In genomic region chr2:165993173-165993900, GRCm38 (mm10) we compare ENCODE assay signal across 8 mouse cellular contexts. TPM values are rescaled to one million over a fixed set of nuclear protein-coding genes. Genes with fewer than 3 reads are reported as not detected.
DNase-seq lines count a peak whose midpoint lies in the region; ATAC-seq and TF ChIP-seq lines count a peak whose summit lies in the region.

No protein-coding gene starts in this region.

- peak overlapping the region; percentile 94 for H3K4me2 ChIP-seq in kidney, postnatal 0 days (ENCODE audit: low read length)
- peak overlapping the region; percentile 90 for H3K4me2 ChIP-seq in embryonic facial prominence, embryonic 11.5 days (ENCODE audit: low read depth, low read length)
- H3K4me2 ChIP-seq in hindbrain, embryonic 16.5 days (ENCODE audit: low read length), result peak overlapping the region; percentile 86

- peaks cover 3% of the 10 kb centered on the region; the same call in 1 of the 2 replicates for H3K4me1 ChIP-seq in kidney, postnatal 0 days (replicated peaks; ENCODE audit: insufficient read depth, low read length)
- H3K4me1 ChIP-seq in G1E (ENCODE audit: insufficient read depth, low read depth, low read length), result peaks cover 17% of the 10 kb centered on the region
- H3K4me1 ChIP-seq in embryonic facial prominence, embryonic 11.5 days (ENCODE audit: control insufficient read depth, insufficient read depth, low read length), result peaks cover 4% of the 10 kb centered on the region; the same call in 1 of the 2 replicates
- H3K4me1 ChIP-seq in hindbrain, embryonic 16.5 days (ENCODE audit: control insufficient read depth, insufficient read depth, low read depth, low read length), result peaks cover 6% of the 10 kb centered on the region

- no peaks in the 10 kb centered on the region for H3K9me3 ChIP-seq in kidney, postnatal 0 days (replicated peaks; ENCODE audit: low read length)
- no peaks in the 10 kb centered on the region for H3K9me3 ChIP-seq in G1E (replicated peaks)
- no peaks in the 10 kb centered on the region for H3K9me3 ChIP-seq in embryonic facial prominence, embryonic 11.5 days (replicated peaks; ENCODE audit: control insufficient read depth, low read length)
- H3K9me3 ChIP-seq in hindbrain, embryonic 16.5 days (ENCODE audit: control insufficient read depth, low read length), result no peaks in the 10 kb centered on the region

- TF ChIP-seq CTCF in kidney, postnatal 0 days (IDR thresholded peaks at IDR 0.05; ENCODE audit: low read depth), result no peak
- TF ChIP-seq CTCF in G1E (IDR thresholded peaks at IDR 0.05; ENCODE audit: low read depth, low read length), result no peak

- H3K9ac ChIP-seq in kidney, postnatal 0 days (ENCODE audit: low read depth, low read length), result peak overlapping the region; percentile 95
- peak overlapping the region; percentile 92 for H3K9ac ChIP-seq in embryonic facial prominence, embryonic 11.5 days (replicated peaks; ENCODE audit: low read length)
- H3K9ac ChIP-seq in hindbrain, embryonic 16.5 days (ENCODE audit: low read depth, low read length), result peak overlapping the region; percentile 95

- H3K27me3 ChIP-seq in kidney, postnatal 0 days (ENCODE audit: insufficient read depth, low read length), result no peaks in the 10 kb centered on the region
- H3K27me3 ChIP-seq in G1E (ENCODE audit: insufficient read depth, low read length), result peaks cover 12% of the 10 kb centered on the region
- no peaks in the 10 kb centered on the region for H3K27me3 ChIP-seq in embryonic facial prominence, embryonic 11.5 days (ENCODE audit: control insufficient read depth, insufficient read depth, low read length)
- no peaks in the 10 kb centered on the region for H3K27me3 ChIP-seq in hindbrain, embryonic 16.5 days (replicated peaks; ENCODE audit: control insufficient read depth, insufficient read depth, low read length)

- no peak; the same call in 1 of the 2 replicates for ATAC-seq in kidney, postnatal 0 days (replicated peaks; ENCODE audit: low FRiP score, low read depth)
- ATAC-seq in G1E (ENCODE audit: extremely low read depth, insufficient number of reproducible peaks, low FRiP score, poor library complexity, severe bottlenecking), result no peak
- peak; percentile 73 for ATAC-seq in embryonic facial prominence, embryonic 11.5 days (replicated peaks; ENCODE audit: insufficient number of reproducible peaks, low FRiP score, low TSS enrichment, low read depth)
- ATAC-seq in hindbrain, embryonic 16.5 days, result peak; percentile 56
- ATAC-seq in megakaryocyte progenitor cell, adult 5-6 weeks (replicated peaks; ENCODE audit: poor library complexity), result peak; percentile 17

- intact Hi-C loops in left cerebral cortex, postnatal 10 days (cut with DNase I), result loop anchor here (5.0 kb wide), 1 partner anchor 34 kb away; no protein-coding TSS in a partner anchor

- no peak for DNase-seq in kidney, postnatal 0 days (ENCODE audit: low spot score)
- DNase-seq in kidney, postnatal 25 days, result no peak
- DNase-seq in G1E (ENCODE audit: low spot score), result peak; percentile 14
- peak; percentile 28 for DNase-seq in embryonic facial prominence, embryonic 11.5 days (ENCODE audit: low spot score)
- DNase-seq in thymus, postnatal 4 days, result peak; percentile 65
- DNase-seq in left cerebral cortex, postnatal 10 days (ENCODE audit: extremely low spot score in 1 of 2, low spot score in 2 of 2), result no peak

- H3K4me3 ChIP-seq in kidney, postnatal 0 days (replicated peaks; ENCODE audit: low read depth, low read length), result peak overlapping the region; percentile 88
- peak overlapping the region; percentile 91 for H3K4me3 ChIP-seq in G1E (ENCODE audit: low read depth, low read length)
- H3K4me3 ChIP-seq in embryonic facial prominence, embryonic 11.5 days (ENCODE audit: low read depth, low read length), result peak overlapping the region; percentile 96
- peak overlapping the region; percentile 93 for H3K4me3 ChIP-seq in hindbrain, embryonic 16.5 days (ENCODE audit: low read length)

- H3K27ac ChIP-seq in kidney, postnatal 0 days, result peak overlapping the region; percentile 80
- 0 out of 2 replicates have a peak overlapping the region, but pooled peaks have one; percentile 67 for H3K27ac ChIP-seq in embryonic facial prominence, embryonic 11.5 days (replicated peaks; ENCODE audit: low read depth, low read length)
- H3K27ac ChIP-seq in hindbrain, embryonic 16.5 days (ENCODE audit: low read depth, low read length), result peak overlapping the region; percentile 91

- 2% methylated on average over 32 of the region's 35 CpGs for WGBS in kidney, postnatal 0 days
- WGBS in embryonic facial prominence, embryonic 11.5 days, result 4% methylated on average over 33 of the region's 35 CpGs
- 4% methylated on average over 35 of the region's 35 CpGs for WGBS in hindbrain, embryonic 16.5 days

- H3K36me3 ChIP-seq in kidney, postnatal 0 days (ENCODE audit: insufficient read depth, low read length), result no peaks in the 10 kb centered on the region
- H3K36me3 ChIP-seq in G1E (replicated peaks), result peaks cover 3% of the 10 kb centered on the region
- H3K36me3 ChIP-seq in embryonic facial prominence, embryonic 11.5 days (replicated peaks; ENCODE audit: control insufficient read depth, insufficient read depth, low read depth, low read length), result no peaks in the 10 kb centered on the region
- no peaks in the 10 kb centered on the region for H3K36me3 ChIP-seq in hindbrain, embryonic 16.5 days (ENCODE audit: control insufficient read depth, insufficient read depth, low read length)

RNA-seq across cellular contexts. Expression of gene Ncoa3, which starts 0.9 kb away (rescaled TPM):
- polyA plus RNA-seq in kidney, postnatal 0 days (2015; fragmentation: Nextera tagmentation; extraction: Ambion mirVana), result 14.6 and 15.9 TPM in 2 replicates
- total RNA-seq in G1E (2014; fragmentation: Nextera tagmentation) (16.6 and 17.9 TPM in 2 replicates), G1E (2017) (13.6 and 14.6 TPM in 2 replicates)
- polyA plus RNA-seq in G1E (2012), result 6.4 and 8.2 TPM in 2 replicates
- polyA plus RNA-seq in embryonic facial prominence, embryonic 11.5 days (2014; fragmentation: Nextera tagmentation; extraction: Ambion mirVana), result 16.2 and 18.0 TPM in 2 replicates
- 11.6 and 14.5 TPM in 2 replicates for polyA plus RNA-seq in hindbrain, embryonic 16.5 days (2015; fragmentation: Nextera tagmentation; extraction: Ambion mirVana)
- total RNA-seq in megakaryocyte progenitor cell, adult 5-6 weeks (2015), result 16.2 and 17.7 TPM in 2 replicates
- total RNA-seq in megakaryocyte progenitor cell, adult 5-6 weeks (2017), result 12.0 and 18.2 TPM in 2 replicates
- total RNA-seq in left cerebral cortex, postnatal 10 days (2021), result 10 to 100 TPM; 31.7 to 34.3 TPM

Comparison
In these comparisons a context has a peak if more than half of its experiments do, and no peak if none do; other contexts are left out.
1. ATAC-seq: peak in embryonic facial prominence, embryonic 11.5 days (single experiment), hindbrain, embryonic 16.5 days (single experiment) and megakaryocyte progenitor cell, adult 5-6 weeks (single experiment); none in kidney, postnatal 0 days (single experiment) and G1E (single experiment).
2. DNase-seq: peak in G1E (single experiment), embryonic facial prominence, embryonic 11.5 days (single experiment) and thymus, postnatal 4 days (single experiment); none in kidney, postnatal 0 days (single experiment), kidney, postnatal 25 days (0 of 2) and left cerebral cortex, postnatal 10 days (0 of 2).
3. Peak in every context shown above with its lines, with median percentiles within 50 percentile points of each other: H3K27ac ChIP-seq, H3K4me2 ChIP-seq, H3K4me3 ChIP-seq and H3K9ac ChIP-seq.